Mouse (Mus musculus): ENCODE results near the gene Wnt3. TPM values are rescaled to one million over a fixed set of nuclear protein-coding genes. Genes with fewer than 3 reads are reported as not detected.

Gene Wnt3
- total RNA-seq, 2 experiments from 2014 or later = 0.21 to 0.27 TPM

DNA sequence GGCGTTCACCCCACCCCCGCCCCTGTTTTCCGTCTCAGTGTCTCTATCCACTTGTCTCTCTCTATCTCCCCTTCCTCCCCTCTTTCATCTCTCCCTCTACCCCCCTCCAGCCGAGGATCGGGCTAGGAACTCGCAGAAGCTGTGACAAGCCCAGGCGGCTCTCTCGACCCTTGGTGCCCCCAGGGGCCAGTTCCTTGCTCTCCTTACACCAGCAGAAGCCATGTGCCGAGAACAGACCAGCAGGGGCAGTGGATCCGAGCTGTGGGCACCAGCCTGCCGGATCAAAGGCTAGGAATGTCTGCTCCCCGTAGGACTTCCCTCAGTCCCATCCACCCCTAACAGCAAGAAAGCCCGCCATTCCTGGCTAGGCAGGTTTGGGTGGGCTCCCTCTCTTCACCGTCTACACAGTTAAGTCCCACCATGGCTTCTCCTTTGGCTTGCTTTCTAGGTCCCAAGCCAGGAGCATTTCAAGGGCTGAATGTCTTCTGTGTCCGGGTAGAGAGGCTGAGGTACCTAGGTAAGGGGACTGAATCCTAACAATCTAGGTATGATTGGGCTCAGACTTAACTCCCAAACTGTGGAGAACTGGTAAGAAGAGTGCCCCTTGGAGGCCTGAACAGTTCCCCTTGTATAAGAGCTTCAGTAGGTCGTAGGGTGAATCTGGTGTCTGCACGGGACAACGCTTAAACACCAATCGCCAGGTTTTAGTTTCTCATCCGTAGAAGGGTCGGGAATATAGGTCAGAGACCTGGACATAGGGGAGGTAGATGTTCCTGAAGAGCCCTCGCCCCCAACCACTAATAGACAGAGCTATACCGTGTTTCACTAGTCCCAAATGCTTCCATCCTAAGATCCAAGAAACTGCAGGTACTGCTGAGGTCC, 1.2 kb upstream of the Wnt3 start:
- DNase-seq (ENCODE audit: low spot score in 2 of 2) = no peak

DNA sequence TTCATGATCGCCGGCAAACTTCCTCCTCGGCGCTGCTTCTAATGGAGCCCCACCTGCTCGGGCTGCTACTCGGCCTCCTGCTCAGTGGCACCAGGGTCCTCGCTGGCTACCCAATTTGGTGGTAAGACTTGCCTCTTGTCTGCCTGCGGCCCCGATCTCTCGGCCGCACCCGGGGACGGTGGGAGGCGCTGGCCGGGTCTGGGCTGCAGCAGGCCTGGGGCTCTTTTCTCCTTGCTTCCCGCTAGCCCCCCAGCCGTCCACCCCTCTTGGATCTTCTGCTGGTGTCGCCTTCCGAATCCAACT, 229 bp downstream of the Wnt3 start:
- DNase-seq (ENCODE audit: low spot score in 2 of 2) = no peak

DNA sequence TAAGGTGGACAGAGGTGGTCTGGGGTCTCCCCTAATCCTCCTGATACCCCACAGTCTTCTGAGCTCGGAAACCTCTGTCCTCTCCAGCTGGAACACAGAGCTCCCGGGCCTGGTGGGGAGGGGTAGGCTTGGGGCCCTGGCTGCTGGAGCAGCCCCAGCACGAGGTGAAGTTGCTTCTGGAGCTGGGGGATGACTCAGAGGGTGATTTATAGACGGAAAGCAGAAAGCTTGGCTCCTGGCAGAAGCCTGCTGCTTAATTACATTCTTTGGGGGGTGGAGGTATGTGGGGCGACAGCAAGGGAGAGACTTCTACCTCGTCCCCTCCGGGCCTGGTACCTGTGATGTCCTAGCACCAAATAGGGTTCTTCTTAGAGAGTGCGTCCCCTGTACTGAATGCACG, 6.2 kb downstream of the Wnt3 start:
- no peak for DNase-seq (ENCODE audit: low spot score in 2 of 2)

DNA sequence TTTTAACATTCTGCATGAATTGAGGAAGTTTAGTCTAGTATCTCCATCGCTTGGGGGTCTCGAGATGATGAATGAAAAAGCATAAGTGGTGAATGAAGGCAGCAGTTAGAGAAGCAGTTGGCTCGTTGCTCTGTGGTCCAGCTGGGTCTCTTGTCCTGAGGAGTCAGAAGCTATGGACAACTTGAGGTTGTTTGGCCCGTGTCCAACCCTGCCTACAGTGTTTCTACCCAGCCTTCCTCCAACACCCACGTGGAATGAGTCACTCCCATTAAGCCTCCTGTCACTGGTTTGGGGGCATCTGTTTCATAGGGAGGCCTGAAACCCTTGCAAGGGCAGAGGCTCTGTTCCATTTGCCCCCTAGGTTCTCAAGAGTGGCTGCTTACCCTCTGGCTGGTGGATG, 16.0 kb downstream of the Wnt3 start:
- no peak for DNase-seq (ENCODE audit: low spot score in 2 of 2)

DNA sequence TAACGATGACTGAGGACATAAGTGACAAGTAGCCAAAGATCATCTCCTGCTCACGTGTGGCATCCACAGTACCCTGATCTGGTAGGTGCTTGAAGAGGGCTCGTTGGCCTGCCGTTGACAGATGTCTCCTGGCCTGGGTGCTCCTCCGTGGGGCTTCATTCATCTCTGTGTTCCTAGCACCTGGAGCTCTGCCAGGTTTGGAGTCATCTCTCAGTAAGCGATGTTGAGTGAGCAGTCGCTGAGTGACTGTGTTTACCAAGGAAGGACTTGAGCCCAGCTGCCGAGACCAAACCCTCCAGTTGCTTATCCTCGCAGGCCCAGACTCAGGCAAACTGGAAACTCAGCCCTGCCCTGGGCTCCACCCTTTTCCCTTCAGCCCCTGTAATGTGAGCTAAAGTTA, 27.2 kb downstream of the Wnt3 start:
- DNase-seq (ENCODE audit: low spot score in 2 of 2) = no peak

DNA sequence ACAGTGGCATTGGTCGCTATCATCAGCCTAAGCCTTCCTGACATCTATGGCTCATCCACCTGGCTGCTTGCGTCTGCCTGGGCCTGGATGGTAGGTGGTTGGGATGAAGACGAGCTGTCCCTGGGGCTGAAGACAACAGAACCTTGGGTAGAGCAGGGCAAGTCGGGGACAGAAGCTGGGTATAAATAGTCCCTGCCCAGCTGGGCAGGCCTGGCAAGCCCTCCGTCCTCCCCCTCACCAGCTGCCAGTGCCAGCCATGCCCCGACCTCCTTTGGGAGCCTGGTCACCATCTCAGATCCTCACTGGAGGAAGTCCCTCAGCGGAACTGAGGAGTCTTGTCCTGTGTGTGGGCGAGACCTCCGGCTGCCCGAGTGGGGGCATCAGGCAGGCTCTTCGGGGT, 30.2 kb downstream of the Wnt3 start:
- DNase-seq (ENCODE audit: low spot score in 2 of 2) = no peak

DNA sequence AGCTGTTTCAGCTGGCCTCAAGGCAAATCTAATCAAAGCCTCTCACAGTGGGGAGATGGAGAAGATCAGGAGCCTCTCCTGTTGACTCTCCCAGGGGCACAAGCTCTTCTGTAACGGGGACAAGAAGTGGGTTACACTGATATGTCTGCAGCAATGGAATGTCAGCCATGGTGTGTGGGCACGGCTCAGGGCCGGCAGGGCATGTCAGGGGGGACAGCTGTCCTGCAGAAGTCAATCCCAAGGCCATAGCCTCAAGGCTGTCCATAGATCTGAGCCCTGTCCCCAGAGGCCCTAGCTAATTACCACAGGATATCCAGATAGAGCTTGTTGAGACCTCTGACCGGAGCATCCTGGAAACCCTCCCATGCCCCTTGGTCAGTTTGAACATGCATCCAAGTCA, 30.9 kb downstream of the Wnt3 start:
- DNase-seq (ENCODE audit: low spot score in 2 of 2) = no peak

DNA sequence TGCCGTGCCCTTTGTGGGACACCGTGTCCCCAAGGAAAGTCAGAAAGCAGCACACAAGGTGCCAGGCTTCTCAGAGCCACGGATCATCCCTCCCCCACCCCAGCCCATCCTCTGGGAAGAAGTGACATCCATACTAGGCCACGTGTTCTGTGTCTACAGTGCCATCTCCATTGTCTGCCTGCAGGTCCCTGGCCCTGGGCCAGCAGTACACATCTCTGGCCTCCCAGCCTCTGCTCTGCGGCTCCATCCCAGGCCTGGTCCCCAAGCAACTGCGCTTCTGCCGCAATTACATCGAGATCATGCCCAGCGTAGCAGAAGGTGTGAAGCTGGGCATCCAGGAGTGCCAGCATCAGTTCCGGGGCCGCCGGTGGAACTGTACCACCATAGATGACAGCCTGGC, 34.0 kb downstream of the Wnt3 start:
- DNase-seq (ENCODE audit: low spot score in 2 of 2) = no peak

DNA sequence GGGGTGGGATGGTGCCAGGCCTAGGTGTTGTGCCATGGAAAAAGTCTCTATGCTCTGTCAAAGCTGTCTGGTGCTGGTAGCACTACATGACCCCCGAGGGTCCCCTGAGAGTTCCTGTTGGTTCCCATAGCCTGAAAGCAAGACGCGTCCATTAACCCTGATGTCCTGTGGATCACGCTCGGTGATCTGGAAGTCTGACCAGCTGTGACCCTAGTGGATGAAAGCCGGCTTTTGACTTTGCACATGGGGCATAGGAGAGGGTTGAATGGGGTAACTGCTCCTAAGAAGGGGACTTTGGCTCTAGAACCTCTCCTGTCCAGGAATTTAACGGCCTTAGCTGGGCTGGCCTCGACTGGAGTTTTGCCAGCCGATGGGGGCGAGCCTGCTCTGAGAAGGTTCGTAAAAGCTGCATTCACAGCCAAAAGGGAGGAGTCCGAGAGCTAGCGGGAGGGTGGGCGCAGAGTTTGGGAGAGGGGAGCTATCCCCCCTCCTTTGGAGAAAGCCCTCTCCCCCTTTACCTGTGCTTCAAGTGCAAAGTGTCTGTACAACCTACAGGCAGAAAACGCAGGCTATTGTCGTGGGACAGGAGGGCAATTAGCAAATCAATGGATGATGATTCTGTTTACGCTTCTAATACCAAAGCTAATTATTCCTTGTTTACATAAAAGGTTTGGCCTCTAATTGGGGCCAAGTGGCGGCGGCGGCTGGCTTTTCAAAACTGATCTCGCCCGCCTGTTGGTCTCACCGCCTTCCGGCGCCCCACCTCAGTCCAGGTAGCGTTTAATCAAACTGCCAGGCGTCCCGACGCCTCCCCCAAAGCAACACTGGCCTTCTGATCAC, 35.0 kb downstream of the Wnt3 start:
- DNase-seq (ENCODE audit: low spot score in 2 of 2) = no peak

DNA sequence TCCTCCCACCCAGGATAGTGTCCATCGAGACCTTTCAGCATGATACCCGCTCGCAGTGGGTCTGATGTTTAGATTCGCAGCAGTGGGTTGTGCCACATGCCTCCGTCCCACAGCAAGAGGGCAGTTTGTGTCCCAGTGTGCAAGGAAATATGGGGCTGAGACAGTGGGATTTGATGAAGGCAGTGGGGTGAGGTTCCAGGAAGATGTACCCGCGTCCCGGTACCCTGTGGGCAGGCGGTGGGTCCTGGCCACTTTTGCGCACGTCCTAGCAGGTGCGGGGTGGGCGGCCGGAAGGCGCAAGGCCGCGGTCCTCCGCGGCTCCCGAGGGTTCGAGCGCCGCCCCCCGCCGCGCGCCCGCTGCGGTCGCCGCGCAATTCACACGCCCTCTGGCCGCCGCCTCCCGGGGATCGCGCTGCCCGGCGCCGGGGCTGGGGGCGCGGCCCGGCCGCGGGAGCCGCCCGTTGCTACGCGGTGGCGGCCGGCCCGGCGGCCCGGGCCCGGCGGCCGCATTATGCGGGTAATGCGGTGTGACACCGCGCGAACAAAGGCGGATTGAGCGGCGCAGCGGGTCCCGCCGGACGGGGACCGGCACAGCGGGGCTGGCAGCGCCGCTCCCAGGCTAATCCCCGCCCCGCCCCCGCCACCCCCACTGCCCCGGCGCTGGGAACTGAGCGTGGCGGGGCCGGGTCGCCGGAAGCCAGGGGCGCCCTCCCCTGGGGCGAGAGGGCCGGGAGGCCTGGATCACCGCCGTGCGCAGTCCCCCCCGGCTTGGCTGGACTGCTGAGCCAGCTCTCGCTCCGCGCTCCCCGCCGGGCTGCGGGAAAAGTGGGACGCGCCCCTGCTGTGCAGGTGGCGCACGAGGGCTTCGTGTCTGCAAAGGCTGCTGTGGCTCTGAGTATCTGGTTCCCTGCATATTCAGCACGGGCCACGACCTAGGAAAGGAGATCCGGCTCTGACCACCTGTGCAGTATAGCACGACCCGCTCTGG, 36.0 kb downstream of the Wnt3 start:
- no peak for DNase-seq (ENCODE audit: low spot score in 2 of 2)

DNA sequence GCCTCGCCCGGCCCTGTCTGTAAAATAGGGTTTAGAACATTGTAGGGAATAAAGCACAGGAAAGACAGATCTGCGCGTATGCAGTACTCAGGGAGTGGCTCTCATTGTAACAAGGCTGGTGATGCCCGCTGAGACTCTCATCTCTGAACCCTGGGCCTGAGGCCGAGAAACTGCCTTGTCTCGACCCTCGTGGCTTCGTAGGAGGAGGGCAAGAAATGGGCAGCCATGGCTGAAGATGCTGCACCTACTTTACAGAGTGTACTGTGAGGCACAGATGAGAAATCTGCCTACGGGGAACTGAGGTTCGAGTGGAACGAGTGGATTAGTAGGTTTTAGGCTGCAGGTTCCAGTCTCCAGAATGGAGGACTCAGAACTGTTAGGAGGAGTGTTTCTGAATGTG, 36.7 kb downstream of the Wnt3 start:
- DNase-seq (ENCODE audit: low spot score in 2 of 2) = no peak

DNA sequence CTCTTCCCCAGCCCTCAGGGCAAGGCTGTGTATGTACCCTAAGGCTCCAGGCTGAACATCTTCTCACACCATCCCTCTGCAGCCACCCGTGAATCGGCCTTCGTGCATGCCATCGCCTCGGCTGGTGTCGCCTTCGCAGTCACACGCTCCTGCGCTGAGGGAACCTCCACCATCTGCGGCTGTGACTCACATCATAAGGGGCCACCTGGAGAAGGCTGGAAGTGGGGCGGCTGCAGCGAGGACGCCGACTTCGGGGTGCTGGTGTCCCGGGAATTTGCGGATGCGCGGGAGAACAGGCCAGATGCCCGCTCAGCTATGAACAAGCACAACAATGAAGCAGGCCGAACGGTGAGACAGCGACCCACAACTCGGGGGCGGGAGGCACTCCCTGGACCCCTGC, 37.3 kb downstream of the Wnt3 start:
- DNase-seq (ENCODE audit: low spot score in 2 of 2) = no peak

DNA sequence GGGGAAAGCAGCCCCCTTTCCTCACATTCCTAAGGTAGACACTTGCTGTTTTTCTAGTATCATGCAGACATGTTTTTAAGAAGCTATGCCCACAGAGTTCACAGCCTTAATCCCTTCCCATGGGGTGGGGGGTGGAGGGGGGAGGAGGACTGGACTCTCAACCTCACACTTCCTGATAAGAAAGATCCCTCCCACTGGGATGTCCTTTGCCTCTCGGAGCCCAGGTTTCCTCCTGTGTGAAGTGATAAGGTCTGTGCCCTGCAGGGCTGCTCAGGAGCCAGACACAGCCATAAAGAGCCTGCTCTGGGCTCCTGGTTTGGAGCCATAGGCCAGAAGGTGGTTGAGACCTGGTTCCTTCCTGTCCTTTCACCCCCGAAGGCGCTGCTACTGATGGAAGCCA, 40.9 kb downstream of the Wnt3 start:
- no peak for DNase-seq (ENCODE audit: low spot score in 2 of 2)

DNA sequence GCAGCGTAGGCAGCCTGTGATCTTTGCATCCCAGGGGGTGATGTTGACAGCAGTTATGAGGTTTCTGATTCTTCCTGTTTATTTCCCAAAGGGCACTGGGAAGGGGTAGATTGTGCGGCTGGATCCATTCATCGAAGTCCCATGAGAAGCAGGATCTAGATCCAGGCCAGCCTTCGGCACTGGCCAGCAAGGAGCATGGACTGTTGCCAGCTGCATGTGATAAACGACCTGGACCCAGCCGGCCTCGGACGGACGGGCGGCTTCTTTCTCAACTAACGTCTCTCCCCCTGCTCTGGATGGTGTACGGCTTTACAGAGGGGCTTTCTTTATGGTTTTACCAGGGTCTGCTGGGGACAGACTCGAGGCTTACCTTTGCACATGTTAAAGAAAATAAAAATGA, 42.0 kb downstream of the Wnt3 start:
- DNase-seq (ENCODE audit: low spot score in 2 of 2) = no peak

DNA sequence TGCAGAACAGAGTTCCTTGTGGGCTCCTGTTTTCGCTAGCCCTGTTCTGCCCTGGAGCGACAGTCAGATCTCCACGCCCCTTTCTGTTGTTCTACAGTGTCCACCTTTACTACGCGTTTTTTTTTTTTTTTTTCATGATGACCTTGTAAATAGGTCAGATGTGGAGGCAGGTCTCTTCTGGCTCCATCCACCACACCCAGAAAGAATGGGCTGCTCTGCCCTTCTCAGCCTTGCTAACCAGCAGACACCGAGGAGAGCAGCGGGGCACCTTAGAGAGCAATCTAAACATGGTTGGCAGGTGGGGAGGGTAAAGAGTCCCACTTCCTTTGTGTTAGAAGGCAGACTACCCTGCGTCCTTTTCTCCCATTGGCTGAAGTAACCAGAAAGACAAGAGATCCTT, 42.8 kb downstream of the Wnt3 start:
- no peak for DNase-seq (ENCODE audit: low spot score in 2 of 2)

DNA sequence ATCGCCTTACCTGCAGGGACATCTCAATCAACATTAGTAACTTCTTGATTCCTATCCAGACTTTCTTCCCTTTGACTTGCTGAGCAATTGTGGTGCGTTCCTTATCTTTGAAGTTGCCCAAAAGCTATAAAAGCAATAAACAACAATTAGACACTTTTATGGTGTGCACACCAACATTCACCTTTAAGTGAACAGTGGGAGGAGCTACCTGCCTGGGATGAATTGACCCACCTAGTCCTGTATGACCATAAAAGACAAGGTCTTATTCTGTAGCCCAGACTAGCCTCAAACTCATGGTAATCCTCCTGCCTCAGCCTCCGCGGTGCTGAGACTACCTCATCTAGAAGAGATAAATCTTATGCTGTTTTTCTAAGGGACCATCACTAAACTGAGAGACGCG, 53.3 kb downstream of the Wnt3 start:
- no peak for DNase-seq (ENCODE audit: low spot score in 2 of 2)

DNA sequence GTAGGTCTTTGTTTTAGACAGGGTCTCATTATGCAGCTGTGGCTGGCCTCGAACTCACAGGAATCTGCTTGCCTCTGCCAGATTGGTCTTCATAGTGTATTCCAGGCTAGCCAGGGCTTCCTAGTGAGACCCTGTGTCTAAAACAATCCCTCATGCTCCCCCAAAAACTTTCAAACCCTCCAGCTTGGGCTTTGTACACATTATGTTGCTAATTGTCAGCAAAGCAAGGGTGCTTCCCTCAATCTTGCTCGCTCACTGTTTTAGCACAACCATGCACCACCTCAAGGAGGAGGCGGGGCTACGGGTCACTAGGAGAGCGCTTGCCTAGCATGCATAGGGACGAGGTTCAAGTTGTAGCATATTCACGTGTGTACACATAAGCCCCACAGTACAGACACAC, 54.9 kb downstream of the Wnt3 start:
- DNase-seq (ENCODE audit: low spot score in 2 of 2) = no peak

DNA sequence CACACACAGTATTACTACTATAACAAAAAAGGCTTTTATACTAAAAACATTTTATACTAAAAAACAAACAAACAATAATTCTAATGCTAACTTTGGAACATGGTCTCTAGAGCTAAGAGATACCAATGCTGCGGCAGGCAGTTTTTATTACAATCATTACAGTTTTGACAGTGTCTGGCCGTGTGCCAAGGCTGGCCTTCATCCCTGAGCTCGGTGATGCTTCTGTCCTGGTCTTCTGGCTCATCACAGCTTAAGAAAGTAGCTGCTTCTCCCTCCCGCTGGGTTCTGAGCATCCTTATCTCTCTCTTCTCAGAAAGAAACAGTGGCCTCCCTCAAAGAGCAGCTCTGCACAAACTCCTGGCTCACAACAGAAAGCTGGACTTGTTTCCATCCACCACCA, 56.0 kb downstream of the Wnt3 start:
- no peak for DNase-seq (ENCODE audit: low spot score in 2 of 2)

DNA sequence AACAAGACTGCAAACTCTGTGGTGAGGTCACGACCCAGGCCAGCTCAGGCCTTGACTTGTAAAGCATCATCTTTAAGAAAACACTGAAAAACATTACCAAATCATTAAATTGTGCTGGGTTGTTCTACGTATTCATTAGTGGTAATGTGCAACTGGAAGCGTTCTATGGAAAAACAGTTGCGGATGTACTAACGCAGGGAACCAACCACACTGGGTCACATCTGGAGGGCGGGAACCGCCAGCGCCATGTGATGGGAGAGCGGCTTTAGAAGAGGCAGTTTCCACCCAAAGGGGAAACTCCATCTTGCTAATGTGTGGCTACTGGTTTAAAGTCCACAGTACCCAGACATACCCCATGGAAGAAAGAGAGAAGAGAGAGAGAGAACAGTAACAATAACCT, 56.5 kb downstream of the Wnt3 start:
- no peak for DNase-seq (ENCODE audit: low spot score in 2 of 2)

DNA sequence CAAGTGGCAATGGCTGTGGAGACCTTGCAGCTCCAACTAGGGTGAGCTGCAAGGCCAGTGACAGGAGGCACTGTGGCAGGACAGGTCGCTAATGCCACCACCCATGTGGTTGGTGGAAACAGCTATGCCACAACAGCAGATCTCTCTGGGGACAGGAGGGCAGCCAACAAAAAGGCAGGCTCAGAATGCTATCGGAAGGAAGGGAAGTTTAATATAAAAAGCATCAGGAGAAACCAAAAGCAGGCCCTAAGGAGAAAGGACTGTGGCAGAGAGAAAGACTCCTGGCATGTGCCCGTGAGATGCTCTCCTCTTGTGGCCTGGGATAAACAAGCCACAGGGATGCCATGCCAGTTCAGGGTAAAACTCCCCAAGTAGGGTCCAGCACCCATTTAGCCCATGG, 57.8 kb downstream of the Wnt3 start:
- no peak for DNase-seq (ENCODE audit: low spot score in 2 of 2)

DNA sequence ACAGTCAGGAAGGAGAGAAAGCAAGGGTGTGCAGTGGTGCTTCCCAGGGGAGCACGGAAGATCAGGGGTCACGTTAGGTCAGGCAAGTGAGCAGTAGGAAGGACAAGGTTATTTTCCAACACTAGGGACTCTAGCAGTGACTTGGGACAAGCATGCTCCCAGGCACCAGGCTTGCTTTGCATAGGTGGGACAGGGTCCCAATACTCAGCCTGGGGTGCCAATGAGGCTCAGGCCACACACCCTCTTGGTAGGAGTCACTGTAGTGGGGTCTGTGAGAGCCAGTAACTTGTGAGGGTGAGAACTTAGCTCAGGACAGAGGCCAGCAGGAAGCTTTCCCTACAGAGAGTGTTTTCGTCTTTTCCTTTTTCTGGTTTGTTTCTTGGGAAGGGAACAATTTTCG, 58.4 kb downstream of the Wnt3 start:
- no peak for DNase-seq (ENCODE audit: low spot score in 2 of 2)

DNA sequence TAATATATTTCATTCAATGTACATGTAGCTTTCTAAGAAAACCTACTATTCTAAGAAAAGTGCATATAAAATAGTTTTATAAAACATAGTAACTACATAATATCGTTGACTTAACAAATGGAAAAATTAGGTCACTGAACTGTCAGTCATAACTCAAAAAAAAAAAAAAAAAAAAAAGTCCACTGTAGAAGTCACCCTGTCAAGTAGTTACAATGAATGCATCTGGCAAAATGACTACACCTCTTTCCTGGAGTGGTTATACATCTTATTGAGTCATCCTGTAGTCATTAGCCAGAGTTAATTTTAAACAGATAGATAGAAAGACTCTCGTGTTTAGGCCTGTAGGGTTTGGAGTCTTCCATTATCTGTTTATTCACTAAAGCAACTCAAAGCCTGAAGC, 65.0 kb downstream of the Wnt3 start:
- DNase-seq (ENCODE audit: low spot score in 2 of 2) = no peak
